ENCODE assay signal across 22 mouse cellular contexts in the genomic region with DNA sequence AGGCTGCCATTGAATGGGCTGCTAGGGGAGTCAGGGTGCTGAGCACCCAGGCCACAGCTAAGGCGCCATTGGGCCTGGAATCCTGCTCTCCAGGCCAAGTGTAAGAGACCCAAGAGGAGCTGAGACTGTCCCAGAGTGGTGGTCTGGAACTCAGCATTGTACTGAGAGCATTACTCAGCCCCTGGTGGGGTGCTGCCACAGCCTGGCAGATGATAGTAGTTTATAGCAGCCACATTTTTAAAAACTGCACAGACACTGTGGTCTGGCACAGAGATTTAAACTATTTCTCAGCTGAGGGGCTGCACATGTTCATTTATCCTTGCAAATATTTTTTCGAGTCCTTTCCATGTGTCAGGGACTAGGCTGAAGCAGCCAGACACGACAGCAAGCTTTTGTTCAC.
DNase-seq lines count a peak whose midpoint lies in the region; ATAC-seq lines count a peak whose summit lies in the region.
"Had no signal": no experiment of that assay in that cellular context is flagged by ENCODE, and none has a peak within 500 bp of the region (broad histone marks: within the 10 kb centered on the region; RNA-seq: fewer than 3 reads in every experiment).

No protein-coding gene starts in this region.

- H3K36me3 ChIP-seq in forebrain, embryonic 16.5 days (ENCODE audit: control insufficient read depth, insufficient read depth), result no peaks in the 10 kb centered on the region
- no peaks in the 10 kb centered on the region for H3K36me3 ChIP-seq in forebrain, embryonic 14.5 days (ENCODE audit: control insufficient read depth, insufficient read depth, low read length)
- H3K36me3 ChIP-seq: heart, embryonic 13.5 days; kidney, embryonic 15.5 days; limb, embryonic 12.5 days; liver, embryonic 12.5 days had no signal

- WGBS in forebrain, embryonic 16.5 days, result 48% methylated on average over 3 of the region's 3 CpGs
- WGBS in forebrain, embryonic 14.5 days, result 67% methylated on average over 3 of the region's 3 CpGs

- peaks cover 16% of the 10 kb centered on the region for H3K4me1 ChIP-seq in forebrain, embryonic 16.5 days (replicated peaks; ENCODE audit: control insufficient read depth, insufficient read depth, low read length)
- peaks cover 13% of the 10 kb centered on the region for H3K4me1 ChIP-seq in forebrain, embryonic 14.5 days (ENCODE audit: control insufficient read depth, insufficient read depth, low read length)
- H3K4me1 ChIP-seq: heart, embryonic 13.5 days; liver, embryonic 12.5 days had no signal

- ATAC-seq in forebrain, embryonic 16.5 days, result peak; percentile 63
- ATAC-seq in forebrain, embryonic 14.5 days, result no peak
- ATAC-seq: liver, embryonic 12.5 days had no signal

- DNase-seq in forebrain, embryonic 14.5 days (ENCODE audit: low spot score), result no peak
- DNase-seq in layer of hippocampus, postnatal 14 days (ENCODE audit: low spot score in 2 of 2), result peak; percentile 24 to 33
- no peak for DNase-seq in layer of hippocampus, adult 11-12 months (ENCODE audit: low spot score)
- DNase-seq in right cerebral cortex, postnatal 4 days, result peak; percentile 19
- no peak for DNase-seq in right cerebral cortex, postnatal 10 days (ENCODE audit: low spot score in 2 of 2)
- DNase-seq in cerebellum, postnatal 25 days, result no peak
- DNase-seq: adrenal gland, postnatal 25 days; cerebellum, adult 9-10 months; gastrocnemius, postnatal 36 days; heart, adult 2 months; heart, postnatal 14 days; kidney, adult 11 months; kidney, postnatal 4 days; lung, adult 18-20 months; midbrain, embryonic 14.5 days; retina, postnatal 1 day; thymus, postnatal 14 days had no signal

- H3K9me3 ChIP-seq in forebrain, embryonic 16.5 days (ENCODE audit: control insufficient read depth, low read length), result no peaks in the 10 kb centered on the region
- no peaks in the 10 kb centered on the region for H3K9me3 ChIP-seq in forebrain, embryonic 14.5 days (replicated peaks; ENCODE audit: control insufficient read depth, low read length)
- H3K9me3 ChIP-seq: heart, embryonic 13.5 days; kidney, embryonic 15.5 days; limb, embryonic 12.5 days; liver, embryonic 12.5 days had no signal

- H3K4me2 ChIP-seq in forebrain, embryonic 16.5 days (ENCODE audit: low read length), result no peak overlapping the region
- H3K4me2 ChIP-seq in forebrain, embryonic 14.5 days (ENCODE audit: low read length), result no peak overlapping the region
- H3K4me2 ChIP-seq: heart, embryonic 13.5 days; kidney, embryonic 15.5 days; limb, embryonic 12.5 days; liver, embryonic 12.5 days had no signal

- no peak overlapping the region for H3K27ac ChIP-seq in forebrain, embryonic 16.5 days (ENCODE audit: low read length)
- H3K27ac ChIP-seq in forebrain, embryonic 14.5 days (ENCODE audit: low read depth, low read length), result no peak overlapping the region
- H3K27ac ChIP-seq: heart, adult 2 months; heart, embryonic 13.5 days; kidney, embryonic 15.5 days; limb, embryonic 12.5 days; liver, embryonic 12.5 days had no signal

- no peak overlapping the region for H3K9ac ChIP-seq in forebrain, embryonic 16.5 days (replicated peaks; ENCODE audit: low read depth, low read length)
- no peak overlapping the region for H3K9ac ChIP-seq in forebrain, embryonic 14.5 days (ENCODE audit: low read length)
- H3K9ac ChIP-seq: heart, embryonic 13.5 days; kidney, embryonic 15.5 days; limb, embryonic 12.5 days; liver, embryonic 12.5 days had no signal

- H3K4me3 ChIP-seq in forebrain, embryonic 16.5 days (replicated peaks; ENCODE audit: low read length), result no peak overlapping the region
- H3K4me3 ChIP-seq in forebrain, embryonic 14.5 days (ENCODE audit: low read depth, low read length), result no peak overlapping the region
- H3K4me3 ChIP-seq: heart, adult 2 months; heart, embryonic 13.5 days; kidney, embryonic 15.5 days; limb, embryonic 12.5 days; liver, embryonic 12.5 days had no signal

- H3K27me3 ChIP-seq in forebrain, embryonic 16.5 days (replicated peaks; ENCODE audit: control insufficient read depth, insufficient read depth, low read length), result no peaks in the 10 kb centered on the region
- no peaks in the 10 kb centered on the region for H3K27me3 ChIP-seq in forebrain, embryonic 14.5 days (replicated peaks; ENCODE audit: control insufficient read depth, insufficient read depth, low read length)

Comparison
In these comparisons a context has a peak if more than half of its experiments do, and no peak if none do; other contexts are left out.
1. DNase-seq: peak in layer of hippocampus, postnatal 14 days (2 of 2) and right cerebral cortex, postnatal 4 days (single experiment); none in forebrain, embryonic 14.5 days (single experiment), layer of hippocampus, adult 11-12 months (single experiment), right cerebral cortex, postnatal 10 days (0 of 2) and cerebellum, postnatal 25 days (0 of 2).